Mouse (Mus musculus) midbrain, postnatal 0 days (tissue): ENCODE data around the gene Tex14. TPM values are rescaled to one million over a fixed set of nuclear protein-coding genes. Genes with fewer than 3 reads are reported as not detected.
A peak's percentile ranks its signal among the peaks of the same experiment; 100 is the strongest.

Experiments
- ATAC-seq: fragments of 200-750 bp; cut with Nextera tagmentation; 2 replicates; pipeline ENCODE4 v1.8.0; 2017; ENCODE audit warnings: moderate number of reproducible peaks, mild to moderate bottlenecking, moderate TSS enrichment, moderate library complexity; ENCODE audit not compliant: low FRiP score
- DNase-seq: peaks from one replicate; pipeline ENCODE4 v3.0.0-alpha.2; 2015; ENCODE audit warnings: low spot score
- H3K27ac ChIP-seq: fragments of 300-500 bp; sonication (generic); 2 replicates; pipeline ENCODE4 v1.5.1; 2014; ENCODE audit warnings: low read depth, mild to moderate bottlenecking, low read length, mixed read lengths
- H3K27me3 ChIP-seq: fragments of 300-500 bp; sonication (generic); 2 replicates; pipeline ENCODE4 v1.6.1; 2014; ENCODE audit warnings: low read length, control low read depth, mixed read lengths; ENCODE audit not compliant: insufficient read depth
- H3K36me3 ChIP-seq: fragments of 300-500 bp; sonication (generic); 2 replicates; pipeline ENCODE4 v1.6.1; 2014; ENCODE audit warnings: low read length, control low read depth, mixed read lengths; ENCODE audit not compliant: insufficient read depth
- H3K4me1 ChIP-seq: fragments of 300-500 bp; sonication (generic); 2 replicates; pipeline ENCODE4 v1.6.1; 2014; ENCODE audit warnings: mild to moderate bottlenecking, control low read depth, antibody characterized with exemption, low read length, mixed read lengths; ENCODE audit not compliant: insufficient read depth
- H3K4me2 ChIP-seq: fragments of 300-500 bp; sonication (generic); 2 replicates; pipeline ENCODE4 v1.6.1; 2014; ENCODE audit warnings: low read depth, mild to moderate bottlenecking, low read length, mixed read lengths; ENCODE audit not compliant: poor library complexity, severe bottlenecking
- H3K4me3 ChIP-seq: fragments of 300-500 bp; sonication (generic); 2 replicates; pipeline ENCODE4 v1.5.1; 2014; ENCODE audit warnings: low read depth, mild to moderate bottlenecking, low read length, moderate library complexity
- H3K9ac ChIP-seq: fragments of 300-500 bp; sonication (generic); replicated peaks from 2 replicates; pipeline ENCODE4 v1.6.1; 2014; ENCODE audit warnings: mild to moderate bottlenecking, low read length, moderate library complexity, mixed read lengths; ENCODE audit not compliant: poor library complexity, severe bottlenecking
- H3K9me3 ChIP-seq: fragments of 300-500 bp; sonication (generic); 2 replicates; pipeline ENCODE4 v1.6.1; 2016; ENCODE audit warnings: low read length, control low read depth
- CTCF ChIP-seq: IDR thresholded peaks from 2 replicates; pipeline ENCODE4 v1.5.1; 2016; ENCODE audit warnings: antibody characterized with exemption, mild to moderate bottlenecking
- WGBS: fragments of 180-500 bp; shearing (Covaris S2); extraction: QIAGEN DNeasy Blood & Tissue Kit; methylation state at CpG from one replicate; pipeline ENCODE4 v1.1.7; 2014; 5-methylcytosine and 5-hydroxymethylcytosine counted together
- polyA plus RNA-seq: library from polyadenylated mRNA; unstranded; fragments of >200 nt; fragmentation: Nextera tagmentation; extraction: Ambion mirVana; gene quantifications from 2 replicates; pipeline ENCODE4 v1.2.1, GENCODE M21; 2015
- total RNA-seq: library from RNA; depleted of rRNA; stranded (reverse); fragments of >200 nt; gene quantifications from 2 replicates; pipeline ENCODE4 v1.2.3, GENCODE M21; 2014

Tex14 gene
- total and polyA plus RNA-seq, 2 experiments from 2014 or later = 0.35 to 0.66 TPM

- Histone ChIP-seq H3K27ac (no peak overlapping the region; the same call in 1 of the 2 replicates), H3K36me3 (no peaks in the 10 kb centered on the region), H3K4me3 (peak overlapping the region; percentile 50), H3K9me3 (no peaks in the 10 kb centered on the region), H3K4me2 (peak overlapping the region; percentile 92), H3K4me1 (peaks cover 2% of the 10 kb centered on the region; the same call in 1 of the 2 replicates), H3K27me3 (no peaks in the 10 kb centered on the region), H3K9ac (peak overlapping the region; percentile 70)
- no peak for DNase-seq
- WGBS = 12% methylated on average over 6 of the region's 6 CpGs
- ATAC-seq = no peak
- no peak for TF ChIP-seq CTCF
These were observed 172.9 kb downstream of the Tex14 start for GRCm38 (mm10) chr11:87577601-87578248.

GRCm38 (mm10) chr11:87578249-87578962, 173.5 kb downstream of the Tex14 start:
- no peaks in the 10 kb centered on the region for H3K36me3 ChIP-seq
- H3K9me3 ChIP-seq = no peaks in the 10 kb centered on the region
- H3K9ac ChIP-seq = peak overlapping the region; percentile 70
- no peak for TF ChIP-seq CTCF
- DNase-seq = peak; percentile 66
- H3K4me1 ChIP-seq = peaks cover 2% of the 10 kb centered on the region; the same call in 1 of the 2 replicates
- H3K27me3 ChIP-seq = no peaks in the 10 kb centered on the region
- H3K4me2 ChIP-seq = peak overlapping the region; percentile 92
- 2% methylated on average over 38 of the region's 40 CpGs for WGBS
- H3K27ac ChIP-seq = peak overlapping the region; percentile 44
- ATAC-seq = peak; percentile 71; the same call in 1 of the 2 replicates
- H3K4me3 ChIP-seq = peak overlapping the region; percentile 50

- peak; percentile 52; the same call in 1 of the 2 replicates for ATAC-seq
These were observed 174.2 kb downstream of the Tex14 start for GRCm38 (mm10) chr11:87578963-87579601.

DNA sequence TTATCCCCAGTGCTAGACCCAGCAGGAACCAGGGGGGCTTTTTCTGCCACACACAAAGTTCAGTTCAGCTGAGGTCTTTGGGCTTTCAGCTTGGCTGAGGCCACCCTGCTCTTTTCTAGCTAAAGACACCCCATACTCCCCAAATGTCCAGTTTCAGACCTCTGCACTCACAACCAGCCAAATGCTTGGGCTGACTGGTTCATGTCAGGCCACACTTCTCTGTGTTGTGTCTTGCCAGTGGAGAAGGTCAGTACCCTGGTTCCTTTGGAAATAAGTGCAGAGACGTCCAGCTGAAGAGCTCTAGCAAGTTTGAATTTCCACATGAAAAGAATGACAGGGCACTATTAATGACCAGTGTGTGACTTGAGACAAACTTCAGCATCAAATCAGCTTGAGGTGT, 174.8 kb downstream of the Tex14 start:
- no peak for DNase-seq
- H3K4me1 ChIP-seq = peaks cover 2% of the 10 kb centered on the region; the same call in 1 of the 2 replicates
- no peak for TF ChIP-seq CTCF
- ATAC-seq = no peak
- 0 out of 2 replicates have a peak, but pooled peaks cover 3% of the 10 kb centered on the region for H3K36me3 ChIP-seq
- WGBS = 17% methylated on average over 1 of the region's 1 CpGs
- no peaks in the 10 kb centered on the region for H3K27me3 ChIP-seq
- no peak overlapping the region for H3K9ac ChIP-seq
- no peaks in the 10 kb centered on the region for H3K9me3 ChIP-seq
- H3K4me3 ChIP-seq = no peak overlapping the region
- H3K27ac ChIP-seq = no peak overlapping the region
- no peak overlapping the region for H3K4me2 ChIP-seq

More at GRCm38 (mm10) chr11:87578963-87579601, 174.2 kb downstream of the Tex14 start:
- TF ChIP-seq CTCF = no peak
- DNase-seq = peak; percentile 50
- peaks cover 2% of the 10 kb centered on the region; the same call in 1 of the 2 replicates for H3K4me1 ChIP-seq
- H3K4me3 ChIP-seq = peak overlapping the region; percentile 50
- H3K36me3 ChIP-seq = no peaks in the 10 kb centered on the region
- H3K27me3 ChIP-seq = no peaks in the 10 kb centered on the region
- H3K9ac ChIP-seq = peak overlapping the region; percentile 70
- H3K9me3 ChIP-seq = no peaks in the 10 kb centered on the region
- peak overlapping the region; percentile 44 for H3K27ac ChIP-seq
- WGBS = 10% methylated on average over 8 of the region's 10 CpGs
- peak overlapping the region; percentile 92 for H3K4me2 ChIP-seq

- Histone ChIP-seq H3K27me3 (no peaks in the 10 kb centered on the region), H3K9me3 (no peaks in the 10 kb centered on the region), H3K36me3 (0 out of 2 replicates have a peak, but pooled peaks cover 7% of the 10 kb centered on the region), H3K27ac (no peak overlapping the region), H3K9ac (no peak overlapping the region), H3K4me1 (peaks cover 2% of the 10 kb centered on the region; the same call in 1 of the 2 replicates), H3K4me3 (no peak overlapping the region), H3K4me2 (no peak overlapping the region)
- WGBS = 32% methylated on average over 10 of the region's 10 CpGs
- DNase-seq (no peak), ATAC-seq (no peak)
- TF ChIP-seq CTCF = no peak
These were observed 175.7 kb downstream of the Tex14 start for GRCm38 (mm10) chr11:87580543-87581085.
